Comparison of ENCODE assay signal across 8 mouse cellular contexts in genomic region chr19:23134095-23134440, GRCm38 (mm10). TPM values are rescaled to one million over a fixed set of nuclear protein-coding genes. Genes with fewer than 3 reads are reported as not detected.
DNase-seq lines count a peak whose midpoint lies in the region; ATAC-seq and TF ChIP-seq lines count a peak whose summit lies in the region.

No protein-coding gene starts in this region.

- ATAC-seq in forebrain, embryonic 13.5 days = peak; percentile 7; the same call in 1 of the 2 replicates
- ATAC-seq in heart, embryonic 16.5 days (replicated peaks; ENCODE audit: extremely low read depth, insufficient read depth, low FRiP score) = no peak
- ATAC-seq in liver, embryonic 15.5 days (ENCODE audit: insufficient read depth) = no peak
- ATAC-seq in stomach, postnatal 0 days (ENCODE audit: low FRiP score, low TSS enrichment) = peak; percentile 56

- H3K9me3 ChIP-seq in forebrain, embryonic 13.5 days (replicated peaks) = no peaks in the 10 kb centered on the region
- H3K9me3 ChIP-seq in heart, embryonic 16.5 days (replicated peaks; ENCODE audit: control insufficient read depth, low read length) = no peaks in the 10 kb centered on the region
- H3K9me3 ChIP-seq in liver, embryonic 15.5 days (replicated peaks) = no peaks in the 10 kb centered on the region
- H3K9me3 ChIP-seq in stomach, postnatal 0 days (ENCODE audit: control insufficient read depth, low read length) = no peaks in the 10 kb centered on the region

- H3K9ac ChIP-seq in forebrain, embryonic 13.5 days = peak overlapping the region; percentile 30; the same call in 1 of the 2 replicates
- peak overlapping the region; percentile 61 for H3K9ac ChIP-seq in heart, embryonic 16.5 days (ENCODE audit: low read length)
- no peak overlapping the region for H3K9ac ChIP-seq in liver, embryonic 15.5 days
- H3K9ac ChIP-seq in stomach, postnatal 0 days (ENCODE audit: low read length) = peak overlapping the region; percentile 70

- no peak for TF ChIP-seq EP300 in stomach, postnatal 0 days (optimal IDR thresholded peaks at IDR 0.05)

- H3K4me2 ChIP-seq in forebrain, embryonic 13.5 days = peak overlapping the region; percentile 87
- H3K4me2 ChIP-seq in heart, embryonic 16.5 days (ENCODE audit: low read depth, low read length) = peak overlapping the region; percentile 91
- peak overlapping the region; percentile 80 for H3K4me2 ChIP-seq in liver, embryonic 15.5 days
- H3K4me2 ChIP-seq in myocyte (ENCODE audit: low read depth) = peak overlapping the region; percentile 97
- H3K4me2 ChIP-seq in stomach, postnatal 0 days (replicated peaks; ENCODE audit: low read depth) = peak overlapping the region; percentile 77

- no peaks in the 10 kb centered on the region for H3K79me2 ChIP-seq in myocyte (ENCODE audit: control insufficient read depth, insufficient read depth)

- no peaks in the 10 kb centered on the region for H3K36me3 ChIP-seq in forebrain, embryonic 13.5 days (ENCODE audit: poor library complexity, severe bottlenecking)
- no peaks in the 10 kb centered on the region for H3K36me3 ChIP-seq in heart, embryonic 16.5 days (ENCODE audit: control insufficient read depth, insufficient read depth)
- H3K36me3 ChIP-seq in liver, embryonic 15.5 days (replicated peaks) = no peaks in the 10 kb centered on the region
- no peaks in the 10 kb centered on the region for H3K36me3 ChIP-seq in myocyte (ENCODE audit: control insufficient read depth, insufficient read depth)
- no peaks in the 10 kb centered on the region for H3K36me3 ChIP-seq in stomach, postnatal 0 days (ENCODE audit: control insufficient read depth, insufficient read depth, low read length)

- H3K27me3 ChIP-seq in forebrain, embryonic 13.5 days = peaks cover 62% of the 10 kb centered on the region
- H3K27me3 ChIP-seq in heart, embryonic 16.5 days (ENCODE audit: control insufficient read depth, insufficient read depth, low read length) = peaks cover 11% of the 10 kb centered on the region
- H3K27me3 ChIP-seq in liver, embryonic 15.5 days = peaks cover 72% of the 10 kb centered on the region
- H3K27me3 ChIP-seq in myocyte (ENCODE audit: control insufficient read depth, insufficient read depth, insufficient read length) = no peaks in the 10 kb centered on the region
- no peaks in the 10 kb centered on the region for H3K27me3 ChIP-seq in stomach, postnatal 0 days (ENCODE audit: control insufficient read depth, insufficient read depth, low read length)

- peaks cover 17% of the 10 kb centered on the region for H3K4me1 ChIP-seq in bone marrow macrophage, adult 2 months (ENCODE audit: control insufficient read depth, insufficient read depth, low read length)
- H3K4me1 ChIP-seq in forebrain, embryonic 13.5 days = peaks cover 38% of the 10 kb centered on the region
- H3K4me1 ChIP-seq in heart, embryonic 16.5 days (ENCODE audit: control insufficient read depth, insufficient read depth, low read length) = peaks cover 21% of the 10 kb centered on the region
- peaks cover 39% of the 10 kb centered on the region for H3K4me1 ChIP-seq in liver, embryonic 15.5 days (replicated peaks)
- H3K4me1 ChIP-seq in stomach, postnatal 0 days (replicated peaks; ENCODE audit: control insufficient read depth, insufficient read depth) = peaks cover 5% of the 10 kb centered on the region; the same call in 1 of the 2 replicates

- H3ac ChIP-seq in myocyte (ENCODE audit: control insufficient read depth, insufficient read length) = peak overlapping the region; percentile 58

- H3K4me3 ChIP-seq in bone marrow macrophage, adult 2 months (ENCODE audit: insufficient read depth, low read length) = peak overlapping the region; percentile 55
- peak overlapping the region; percentile 42 for H3K4me3 ChIP-seq in forebrain, embryonic 13.5 days
- peak overlapping the region; percentile 59 for H3K4me3 ChIP-seq in heart, embryonic 16.5 days (ENCODE audit: low read length)
- H3K4me3 ChIP-seq in liver, embryonic 15.5 days (replicated peaks) = peak overlapping the region; percentile 51
- peak overlapping the region; percentile 24 for H3K4me3 ChIP-seq in myocyte
- H3K4me3 ChIP-seq in stomach, postnatal 0 days (ENCODE audit: low read depth, low read length) = peak overlapping the region; percentile 39

- peak overlapping the region; percentile 95 for H3K27ac ChIP-seq in bone marrow macrophage, adult 2 months (ENCODE audit: insufficient read depth, low read depth, low read length)
- no peak overlapping the region for H3K27ac ChIP-seq in forebrain, embryonic 13.5 days
- H3K27ac ChIP-seq in heart, embryonic 16.5 days (ENCODE audit: low read length) = no peak overlapping the region
- H3K27ac ChIP-seq in liver, embryonic 15.5 days (replicated peaks) = no peak overlapping the region
- peak overlapping the region; percentile 99 for H3K27ac ChIP-seq in stomach, postnatal 0 days (replicated peaks)

- no peak for TF ChIP-seq POLR2A in bone marrow macrophage, adult 2 months (IDR thresholded peaks at IDR 0.05; ENCODE audit: borderline replicate concordance, low read depth, low read length)
- peak; percentile 55 for TF ChIP-seq POLR2A in myocyte (IDR thresholded peaks at IDR 0.05; ENCODE audit: insufficient read length, low read depth)

- TF ChIP-seq CTCF in bone marrow macrophage, adult 2 months (IDR thresholded peaks at IDR 0.05; ENCODE audit: low read depth, low read length) = no peak
- TF ChIP-seq CTCF in stomach, postnatal 0 days (IDR thresholded peaks at IDR 0.05; ENCODE audit: low read depth) = peak; percentile 66

- peak; percentile 20 to 31 for DNase-seq in B cell, adult 2 months
- DNase-seq in kidney, postnatal 14 days = peak; percentile 91
- DNase-seq in stomach, postnatal 0 days (ENCODE audit: low spot score) = peak; percentile 90

- WGBS in forebrain, embryonic 13.5 days = 0% methylated on average over 14 of the region's 14 CpGs
- 5% methylated on average over 14 of the region's 14 CpGs for WGBS in heart, embryonic 16.5 days
- WGBS in liver, embryonic 15.5 days (ENCODE audit: insufficient replicate concordance) = 3% methylated on average over 14 of the region's 14 CpGs
- 4% methylated on average over 14 of the region's 14 CpGs for WGBS in stomach, postnatal 0 days

TF ChIP-seq in myocyte, 11 proteins besides CTCF, POLR2A, EP300 and RAD21:
- TF ChIP-seq MYOG (IDR thresholded peaks at IDR 0.05; ENCODE audit: control insufficient read depth in 1 of 3, insufficient read depth in 1 of 3, insufficient read length in 2 of 3, low read depth in 2 of 3) (peak in 1 of 3 experiments; percentile 66), E2F4 (IDR thresholded peaks at IDR 0.05; ENCODE audit: insufficient read depth) (no peak), TCF12 (IDR thresholded peaks at IDR 0.05; ENCODE audit: insufficient read depth, poor library complexity, severe bottlenecking) (no peak), TCF3 (IDR thresholded peaks at IDR 0.05; ENCODE audit: insufficient read length, low read depth) (no peak), MAX (IDR thresholded peaks at IDR 0.05; ENCODE audit: low read depth) (peak; percentile 14), POLR2AphosphoS2 (IDR thresholded peaks at IDR 0.05; ENCODE audit: insufficient read length, low read depth) (peak; percentile 74), SRF (IDR thresholded peaks at IDR 0.05; ENCODE audit: control insufficient read depth, insufficient read length, low read depth) (no peak), MYOD1 (IDR thresholded peaks at IDR 0.05; ENCODE audit: control insufficient read depth in 1 of 3, insufficient read length in 2 of 3, low read depth in 2 of 3) (peak in 2 of 3 experiments; percentile 13 to 66), REST (IDR thresholded peaks at IDR 0.05; ENCODE audit: insufficient read depth, insufficient read length) (no peak), CEBPB (IDR thresholded peaks at IDR 0.05; ENCODE audit: insufficient read depth, poor library complexity, severe bottlenecking) (no peak), USF1 (IDR thresholded peaks at IDR 0.05; ENCODE audit: low read depth) (no peak)

RNA-seq across cellular contexts. Expression of gene Klf9, which starts 7.0 kb away (rescaled TPM):
- polyA plus RNA-seq in bone marrow macrophage, adult 2 months (2012; ENCODE audit: insufficient read depth, insufficient read length, missing spikeins) = 6.8 and 8.0 TPM in 2 replicates
- polyA plus RNA-seq in forebrain, embryonic 13.5 days (2015; fragmentation: Nextera tagmentation; extraction: Ambion mirVana) = 0.97 and 1.0 TPM in 2 replicates
- polyA plus RNA-seq in heart, embryonic 16.5 days (2015; fragmentation: Nextera tagmentation; extraction: Ambion mirVana) = 3.8 and 3.9 TPM in 2 replicates
- polyA plus RNA-seq in liver, embryonic 15.5 days (2015; fragmentation: Nextera tagmentation; extraction: Ambion mirVana) = 1.1 and 1.3 TPM in 2 replicates
- 7.1 TPM for polyA plus RNA-seq in myocyte (2012; fragmentation: generic; extraction: Trizol)
- 11.3 and 17.4 TPM in 2 replicates for polyA plus RNA-seq in stomach, postnatal 0 days (2015; fragmentation: Nextera tagmentation; extraction: Ambion mirVana)

Comparison
In these comparisons a context has a peak if more than half of its experiments do, and no peak if none do; other contexts are left out.
1. DNase-seq: peak in every context shown above with its lines; median percentile 91 in kidney, postnatal 14 days; 90 in stomach, postnatal 0 days; 26 in B cell, adult 2 months.
2. H3K27ac ChIP-seq: peak in bone marrow macrophage, adult 2 months (single experiment) and stomach, postnatal 0 days (single experiment); none in forebrain, embryonic 13.5 days (single experiment), heart, embryonic 16.5 days (single experiment) and liver, embryonic 15.5 days (single experiment).
3. ATAC-seq: peak in forebrain, embryonic 13.5 days (single experiment) and stomach, postnatal 0 days (single experiment); none in heart, embryonic 16.5 days (single experiment) and liver, embryonic 15.5 days (single experiment).
4. Peak in every context shown above with its lines, with median percentiles within 50 percentile points of each other: H3K4me3 ChIP-seq and H3K4me2 ChIP-seq.